Mouse (Mus musculus): Measurements from ENCODE around the gene Fam178b.

Fam178b gene

GRCm38 (mm10) chr1:36559256-36559655 lies 123.7 kb downstream of the Fam178b start:
- no peak for DNase-seq

- peak; percentile 76 for DNase-seq
Measured at GRCm38 (mm10) chr1:36558031-36558993, 124.7 kb downstream of the Fam178b start, which contains the start of gene Sema4c. Gene Sema4c, minus strand, starts transcription at chr1:36558349.

- peak; percentile 74 for DNase-seq
Measured at GRCm38 (mm10) chr1:36557457-36558011, 125.4 kb downstream of the Fam178b start.

GRCm38 (mm10) chr1:36556553-36557456 lies 126.2 kb downstream of the Fam178b start:
- peak; percentile 97 for DNase-seq

- DNase-seq, result no peak
Measured at GRCm38 (mm10) chr1:36555798-36556395, 127.1 kb downstream of the Fam178b start.

GRCm38 (mm10) chr1:36554633-36555399 lies 128.2 kb downstream of the Fam178b start:
- no peak for DNase-seq

GRCm38 (mm10) chr1:36552506-36552905 lies 130.5 kb downstream of the Fam178b start:
- no peak for DNase-seq

GRCm38 (mm10) chr1:36551904-36552303 lies 131.1 kb downstream of the Fam178b start:
- DNase-seq, result no peak

GRCm38 (mm10) chr1:36550075-36550863 lies 132.7 kb downstream of the Fam178b start:
- DNase-seq, result no peak

GRCm38 (mm10) chr1:36549491-36549890 lies 133.5 kb downstream of the Fam178b start:
- no peak for DNase-seq

- DNase-seq, result no peak
Measured at GRCm38 (mm10) chr1:36548771-36549170, 134.2 kb downstream of the Fam178b start.

- peak; percentile 56 for DNase-seq
Measured at GRCm38 (mm10) chr1:36547981-36548598, 134.9 kb downstream of the Fam178b start.

- peak; percentile 96 for DNase-seq
Measured at GRCm38 (mm10) chr1:36546888-36547471, 136.0 kb downstream of the Fam178b start, which contains the start of gene Ankrd39. Gene Ankrd39, minus strand, starts transcription at chr1:36547445.

GRCm38 (mm10) chr1:36545845-36546600 lies 137.0 kb downstream of the Fam178b start:
- no peak for DNase-seq

- no peak for DNase-seq
Measured at GRCm38 (mm10) chr1:36545382-36545781, 137.6 kb downstream of the Fam178b start.

GRCm38 (mm10) chr1:36542925-36543324 lies 140.1 kb downstream of the Fam178b start:
- DNase-seq, result no peak

GRCm38 (mm10) chr1:36541844-36542243 lies 141.1 kb downstream of the Fam178b start:
- no peak for DNase-seq

GRCm38 (mm10) chr1:36540807-36541206 lies 142.2 kb downstream of the Fam178b start:
- no peak for DNase-seq

- no peak for DNase-seq
Measured at GRCm38 (mm10) chr1:36540132-36540531, 142.9 kb downstream of the Fam178b start.
